Mouse (Mus musculus) liver, adult (tissue): ENCODE results near the gene Klhl8.

Experiments
- GATA4 ChIP-seq: IDR thresholded peaks from 2 replicates; pipeline ENCODE4 v1.6.1; 2014; ENCODE audit warnings: mild to moderate bottlenecking, low read length; ENCODE audit not compliant: insufficient replicate concordance

Gene Klhl8

DNA sequence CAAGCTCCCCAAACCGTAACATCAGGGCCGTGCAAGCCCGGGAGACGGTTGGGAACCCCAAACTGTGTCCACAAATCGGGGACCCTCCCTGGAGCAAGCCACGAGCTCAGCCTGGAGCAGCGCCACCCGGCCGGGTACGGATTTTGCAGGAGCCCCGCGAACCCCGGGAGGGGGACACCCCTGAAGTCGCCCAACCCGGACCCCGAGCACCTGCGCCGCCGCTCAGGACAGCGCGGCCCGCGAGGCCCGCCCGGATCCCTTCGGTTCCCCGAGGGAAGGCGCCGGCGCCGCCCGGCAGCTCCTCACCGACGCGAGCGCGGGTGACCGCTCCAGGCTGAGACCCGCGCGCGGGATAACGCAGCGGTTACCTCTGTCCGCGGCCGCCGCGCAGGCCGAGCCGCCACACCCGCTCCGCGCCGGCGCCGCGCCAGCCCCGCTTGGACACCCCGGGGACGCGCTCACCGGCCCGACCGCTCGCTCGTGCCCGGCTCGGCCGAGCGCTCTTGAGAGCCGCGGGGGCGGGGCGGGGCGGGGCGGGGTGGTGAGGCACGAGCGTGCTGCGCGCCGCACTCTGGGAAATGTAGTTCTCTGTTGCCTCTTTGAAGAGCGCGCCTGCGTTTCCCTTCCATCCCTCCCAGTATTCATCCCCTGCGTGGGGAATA, at the start of gene Klhl8:
Gene Klhl8, minus strand, starts transcription at position 512 of the 662 bp plus-strand sequence.
- TF ChIP-seq GATA4, result no peak

GRCm38 (mm10) chr5:103954638-103955037, 43.6 kb upstream of the Klhl8 start:
- no peak for TF ChIP-seq GATA4

GRCm38 (mm10) chr5:103953135-103954083, 42.4 kb upstream of the Klhl8 start:
- no peak for TF ChIP-seq GATA4

- TF ChIP-seq GATA4, result no peak
These were observed 32.1 kb upstream of the Klhl8 start for GRCm38 (mm10) chr5:103943183-103943582.

DNA sequence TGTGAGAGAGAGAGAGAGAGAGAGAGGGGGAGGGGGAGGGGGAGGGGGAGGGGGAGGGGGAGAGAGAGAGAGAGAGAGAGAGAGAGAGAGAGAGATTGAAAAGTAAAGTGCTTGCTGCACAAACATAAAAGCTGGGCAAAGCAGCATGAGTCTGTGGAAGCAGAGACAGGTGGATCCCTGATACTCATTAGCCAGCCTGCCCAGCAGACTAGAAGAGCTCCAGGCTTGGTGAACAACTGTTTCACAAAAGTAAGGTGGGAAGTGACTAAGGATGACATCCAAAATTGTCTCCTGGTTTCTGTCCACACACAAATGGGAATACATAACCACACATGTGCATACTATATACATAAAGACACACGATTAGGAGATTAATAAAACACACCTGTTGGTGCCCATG, 28.8 kb upstream of the Klhl8 start:
- no peak for TF ChIP-seq GATA4

GRCm38 (mm10) chr5:103939350-103939652, 28.2 kb upstream of the Klhl8 start:
- no peak for TF ChIP-seq GATA4

DNA sequence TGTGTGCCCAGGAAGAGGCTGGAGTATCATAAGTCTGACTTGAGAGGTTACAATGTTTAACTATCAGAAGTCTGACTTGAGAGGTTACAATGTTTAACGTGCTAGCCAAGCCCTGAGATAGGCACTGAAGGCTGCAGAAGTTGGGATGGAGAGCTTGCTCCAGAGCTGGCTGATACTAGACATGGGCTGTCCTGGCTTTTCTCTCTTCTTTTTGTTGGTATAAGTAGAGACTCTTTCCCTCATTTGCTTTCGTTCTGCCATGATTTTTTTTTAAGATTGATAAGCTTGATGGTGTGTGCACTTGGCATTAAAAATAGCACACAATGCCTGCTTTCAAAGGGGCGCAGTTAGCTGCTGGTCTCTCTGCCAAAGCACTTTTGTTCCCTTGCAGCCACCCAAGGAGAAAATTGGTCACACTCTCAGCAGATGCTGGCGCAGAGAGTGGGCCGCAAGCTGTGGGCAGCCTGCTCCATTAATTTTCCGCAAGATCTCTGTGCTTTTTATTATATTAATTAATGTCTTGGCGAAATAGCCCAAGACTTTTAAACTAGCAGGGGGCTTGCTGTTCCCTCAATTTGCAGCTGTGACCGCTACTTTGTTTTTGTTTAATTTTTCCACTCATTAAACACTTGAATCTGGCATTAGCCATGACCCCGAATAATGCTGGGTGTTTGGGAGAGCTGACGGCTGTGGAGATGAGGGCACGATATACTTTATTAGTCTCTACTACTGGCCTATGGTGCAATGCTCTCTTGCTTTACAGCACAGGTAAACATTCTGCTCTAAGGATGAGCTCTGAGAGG, 27.7 kb upstream of the Klhl8 start:
- no peak for TF ChIP-seq GATA4

DNA sequence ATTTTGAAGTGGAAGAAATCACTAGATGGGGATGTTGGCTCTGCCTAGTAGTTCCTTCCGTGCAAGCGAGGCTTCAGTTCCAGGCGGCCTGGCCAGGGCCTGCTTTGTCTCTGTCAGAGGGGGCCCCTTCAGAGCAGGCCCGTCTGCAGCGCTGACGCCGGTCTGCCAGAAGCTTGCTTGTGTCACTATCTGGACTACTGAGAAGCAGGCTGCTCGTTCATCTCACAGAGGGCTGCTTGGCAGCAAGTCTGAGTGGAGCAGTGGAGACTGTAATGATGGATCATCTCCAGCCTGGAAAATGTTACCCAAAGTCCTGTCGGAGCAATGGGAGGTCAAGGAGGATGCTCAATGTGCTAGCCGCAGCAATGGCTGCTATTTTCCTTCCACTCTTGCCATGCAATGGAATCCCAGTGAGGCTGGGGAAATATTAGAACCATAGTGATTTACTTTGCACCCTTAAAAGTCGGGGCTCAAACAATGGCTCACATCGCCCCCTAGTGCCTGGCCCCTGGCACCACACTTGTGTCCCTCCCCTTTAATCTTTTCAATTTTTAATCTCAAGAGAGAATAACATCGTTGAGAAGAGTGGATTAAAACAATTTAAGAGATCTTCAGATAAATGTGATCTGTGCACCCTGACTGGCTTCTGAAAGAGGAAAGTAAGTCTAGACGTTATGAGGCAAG, 26.0 kb upstream of the Klhl8 start:
- no peak for TF ChIP-seq GATA4

DNA sequence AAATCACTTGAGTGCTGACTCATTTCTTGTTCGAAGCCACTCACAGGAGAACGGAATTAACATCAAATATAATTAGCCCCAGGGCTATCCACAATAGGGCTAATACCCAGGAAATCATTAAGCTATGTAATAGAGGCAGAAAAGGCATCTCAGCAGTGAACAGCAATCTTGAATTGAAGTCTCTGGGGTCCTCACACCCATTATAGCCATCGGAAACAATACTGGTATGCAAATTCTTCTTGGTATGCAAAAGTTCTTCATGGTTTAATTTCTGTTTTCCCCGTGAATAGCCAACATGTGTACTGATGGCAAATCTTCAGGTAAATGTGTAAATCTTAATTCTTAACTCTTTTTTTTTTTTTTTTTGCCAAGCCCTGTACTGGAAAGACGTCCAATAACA, 19.5 kb upstream of the Klhl8 start:
- no peak for TF ChIP-seq GATA4

DNA sequence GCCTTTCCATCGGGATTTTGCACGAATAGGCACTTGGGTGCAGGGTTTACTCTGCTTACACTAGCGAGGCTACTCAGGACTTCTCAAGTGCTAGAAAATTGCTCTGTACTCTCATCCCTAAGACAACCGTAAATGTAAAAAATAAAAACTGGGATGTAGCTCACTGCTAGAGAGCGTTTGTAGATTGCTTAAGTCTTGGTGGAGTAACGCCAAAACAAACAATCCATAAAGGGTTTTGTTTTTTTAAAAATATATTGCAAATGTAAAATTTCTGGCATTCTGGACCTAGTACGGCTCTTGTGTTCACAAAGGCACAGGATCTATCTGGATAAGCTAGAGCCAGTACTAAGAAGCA, 17.1 kb upstream of the Klhl8 start:
- TF ChIP-seq GATA4, result no peak

DNA sequence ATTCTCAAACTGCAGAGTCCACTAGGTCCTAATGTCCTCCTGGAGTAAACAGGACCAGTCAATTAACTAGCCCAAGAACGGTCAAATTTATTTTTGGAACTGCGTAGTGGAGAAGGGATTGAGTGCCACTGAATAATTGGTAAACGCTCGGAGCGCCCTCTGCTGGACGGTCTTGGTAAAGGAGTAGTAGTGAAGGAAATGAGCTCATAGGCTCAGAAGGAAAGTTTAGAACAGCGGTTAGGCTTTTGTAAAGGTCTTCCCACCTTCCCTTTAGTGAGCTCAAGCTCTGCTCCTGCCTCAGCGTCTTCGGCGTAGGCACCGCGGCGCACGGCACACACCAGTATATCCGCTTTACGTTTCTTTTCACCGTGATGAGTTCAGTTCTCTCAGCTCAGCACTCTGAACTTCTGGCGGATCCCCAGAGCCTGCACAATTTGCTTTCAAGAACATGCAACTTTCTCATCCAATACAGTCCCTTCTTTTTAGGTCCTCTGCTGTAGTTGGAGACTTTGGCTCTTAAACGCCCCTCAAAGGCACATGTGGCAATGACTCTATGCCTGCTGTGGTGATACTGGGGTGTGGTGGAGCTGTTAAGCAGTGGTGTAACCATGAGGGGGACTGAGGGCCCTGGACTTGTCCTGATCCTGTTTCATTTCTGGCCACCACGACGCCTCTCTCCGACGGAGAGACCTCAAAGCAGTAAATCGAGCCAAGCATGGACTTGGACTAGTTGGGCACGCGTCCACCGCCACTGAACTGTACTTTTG, 16.6 kb upstream of the Klhl8 start:
- no peak for TF ChIP-seq GATA4

GRCm38 (mm10) chr5:103926398-103926797, 15.3 kb upstream of the Klhl8 start:
- no peak for TF ChIP-seq GATA4

GRCm38 (mm10) chr5:103923755-103924154, 12.7 kb upstream of the Klhl8 start:
- no peak for TF ChIP-seq GATA4

GRCm38 (mm10) chr5:103923101-103923500, 12.0 kb upstream of the Klhl8 start:
- TF ChIP-seq GATA4, result no peak
